Mouse (Mus musculus): ENCODE results near the gene Egln1. TPM values are rescaled to one million over a fixed set of nuclear protein-coding genes. Genes with fewer than 3 reads are reported as not detected.

Egln1 gene
- total RNA-seq, 2 experiments from 2014 or later = 66.7 to 68.4 TPM

- no peak overlapping the region for H3K4me3 ChIP-seq
- intact Hi-C loops (cut with DNase I) = no loop called here
- DNase-seq (ENCODE audit: extremely low spot score in 1 of 2, low spot score in 2 of 2) = no peak
- TF ChIP-seq CTCF (IDR thresholded peaks at IDR 0.05) = no peak
- no peak overlapping the region for H3K27ac ChIP-seq
These were observed 15.8 kb upstream of the Egln1 start for GRCm38 (mm10) chr8:124964966-124965365.

- Histone ChIP-seq H3K4me3 (no peak overlapping the region), H3K27ac (no peak overlapping the region)
- DNase-seq (ENCODE audit: extremely low spot score in 1 of 2, low spot score in 2 of 2) = no peak
- TF ChIP-seq CTCF (IDR thresholded peaks at IDR 0.05) = no peak
- intact Hi-C loops (cut with DNase I) = no loop called here
These were observed 14.1 kb upstream of the Egln1 start for GRCm38 (mm10) chr8:124963246-124963645.

GRCm38 (mm10) chr8:124960226-124960880 is 11.2 kb upstream of the Egln1 start:
- H3K4me3 ChIP-seq = no peak overlapping the region
- no peak for TF ChIP-seq CTCF (IDR thresholded peaks at IDR 0.05)
- intact Hi-C loops (cut with DNase I) = no loop called here
- DNase-seq (ENCODE audit: extremely low spot score in 1 of 2, low spot score in 2 of 2) = no peak
- no peak overlapping the region for H3K27ac ChIP-seq

- DNase-seq (ENCODE audit: extremely low spot score in 1 of 2, low spot score in 2 of 2) = no peak
- no peak for TF ChIP-seq CTCF (IDR thresholded peaks at IDR 0.05)
- H3K27ac ChIP-seq = no peak overlapping the region
- intact Hi-C loops (cut with DNase I) = no loop called here
- H3K4me3 ChIP-seq = no peak overlapping the region
These were observed 10.5 kb upstream of the Egln1 start for GRCm38 (mm10) chr8:124959462-124960225.

GRCm38 (mm10) chr8:124954572-124955082 is 5.5 kb upstream of the Egln1 start:
- intact Hi-C loops (cut with DNase I) = no loop called here
- no peak overlapping the region for H3K4me3 ChIP-seq
- no peak for DNase-seq (ENCODE audit: extremely low spot score in 1 of 2, low spot score in 2 of 2)
- H3K27ac ChIP-seq = no peak overlapping the region
- no peak for TF ChIP-seq CTCF (IDR thresholded peaks at IDR 0.05)

- no peak for TF ChIP-seq CTCF (IDR thresholded peaks at IDR 0.05)
These were observed 4.1 kb upstream of the Egln1 start for GRCm38 (mm10) chr8:124953188-124953587.

GRCm38 (mm10) chr8:124950865-124951264 is 1.7 kb upstream of the Egln1 start:
- intact Hi-C loops (cut with DNase I) = no loop called here
- Histone ChIP-seq H3K4me3 (no peak overlapping the region), H3K27ac (no peak overlapping the region)
- TF ChIP-seq CTCF (IDR thresholded peaks at IDR 0.05) = no peak
- no peak for DNase-seq (ENCODE audit: extremely low spot score in 1 of 2, low spot score in 2 of 2)

More at GRCm38 (mm10) chr8:124953188-124953587, 4.1 kb upstream of the Egln1 start:
- Histone ChIP-seq H3K4me3 (no peak overlapping the region), H3K27ac (no peak overlapping the region)
- intact Hi-C loops (cut with DNase I) = no loop called here
- DNase-seq (ENCODE audit: extremely low spot score in 1 of 2, low spot score in 2 of 2) = no peak

- intact Hi-C loops (cut with DNase I) = no loop called here
- peak overlapping the region; percentile 79 for H3K4me3 ChIP-seq
- peak overlapping the region; percentile 98 for H3K27ac ChIP-seq
- TF ChIP-seq CTCF (IDR thresholded peaks at IDR 0.05) = no peak
- no peak for DNase-seq (ENCODE audit: extremely low spot score in 1 of 2, low spot score in 2 of 2)
These were observed 939 bp upstream of the Egln1 start for GRCm38 (mm10) chr8:124950069-124950456.

- intact Hi-C loops (cut with DNase I) = loop anchor here (1.0 to 5.0 kb wide), 4 partner anchors 52 to 926 kb away; partner anchors contain the start of genes Exoc8, Sprtn, Taf5l and Tsnax
- TF ChIP-seq CTCF (IDR thresholded peaks at IDR 0.05) = no peak
- DNase-seq (ENCODE audit: extremely low spot score in 1 of 2, low spot score in 2 of 2) = peak in 1 of 2 experiments; percentile 49
- Histone ChIP-seq H3K4me3 (peak overlapping the region; percentile 89), H3K27ac (peak overlapping the region; percentile 80)
These were observed 402 bp downstream of the Egln1 start for GRCm38 (mm10) chr8:124948733-124949111.

GRCm38 (mm10) chr8:124947865-124948732 is 1.0 kb downstream of the Egln1 start:
- no peak for TF ChIP-seq CTCF (IDR thresholded peaks at IDR 0.05)
- Histone ChIP-seq H3K4me3 (peak overlapping the region; percentile 89), H3K27ac (peak overlapping the region; percentile 86)
- intact Hi-C loops (cut with DNase I) = loop anchor here (1.0 to 5.0 kb wide), 4 partner anchors 51 to 926 kb away; partner anchors contain the start of genes Exoc8, Sprtn, Taf5l and Tsnax
- DNase-seq (ENCODE audit: extremely low spot score in 1 of 2, low spot score in 2 of 2) = peak; percentile 43 to 51

GRCm38 (mm10) chr8:124944406-124944805 is 4.7 kb downstream of the Egln1 start:
- no peak for TF ChIP-seq CTCF (IDR thresholded peaks at IDR 0.05)
- Histone ChIP-seq H3K27ac (no peak overlapping the region), H3K4me3 (no peak overlapping the region)
- intact Hi-C loops (cut with DNase I) = no loop called here
- no peak for DNase-seq (ENCODE audit: extremely low spot score in 1 of 2, low spot score in 2 of 2)

All from left cerebral cortex, adult 2 months (tissue).